In the genomic region with DNA sequence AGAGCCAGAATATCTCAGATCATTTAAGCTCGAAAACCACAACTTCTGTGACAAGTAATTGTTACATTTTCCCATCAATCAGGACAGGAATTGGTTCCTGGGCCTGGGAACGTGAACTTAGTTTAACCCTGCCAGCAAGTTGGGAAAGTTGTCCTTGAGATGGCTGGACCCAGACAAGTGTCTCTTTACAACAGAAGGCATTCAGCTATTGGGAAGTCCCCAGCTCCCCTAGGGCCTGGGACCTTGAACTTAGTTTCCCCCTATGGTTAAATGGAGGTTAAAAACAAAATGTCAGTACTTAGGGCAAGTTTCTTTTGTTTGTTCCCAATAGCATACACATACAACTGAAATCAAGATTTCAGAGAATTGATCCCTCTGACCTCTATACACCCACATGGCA, we compare ENCODE assay signal across 23 mouse cellular contexts. TPM values are rescaled to one million over a fixed set of nuclear protein-coding genes. Genes with fewer than 3 reads are reported as not detected.
A peak's percentile ranks its signal among the peaks of the same experiment; 100 is the strongest.
DNase-seq lines count a peak whose midpoint lies in the region; ATAC-seq and TF ChIP-seq lines count a peak whose summit lies in the region.
"Had no signal": no experiment of that assay in that cellular context is flagged by ENCODE, and none has a peak within 500 bp of the region (broad histone marks: within the 10 kb centered on the region; RNA-seq: fewer than 3 reads in every experiment).

No protein-coding gene starts in this region.

- in situ Hi-C loops in CH12.LX (cut with MboI; ENCODE audit: low pct_ligation_motif_present, low pct_unique_long_range_greater_than_20kb, low sequenced_read_pairs): no loop called here

- no peak overlapping the region for H3K4me3 ChIP-seq in CH12.LX (replicated peaks in 1 of 3; ENCODE audit: low read depth in 2 of 3, low read length in 2 of 3, poor library complexity in 1 of 3)
- no peak overlapping the region for H3K4me3 ChIP-seq in intestine, embryonic 15.5 days (replicated peaks)
- H3K4me3 ChIP-seq in midbrain, embryonic 15.5 days: no peak overlapping the region
- H3K4me3 ChIP-seq: embryonic facial prominence, embryonic 13.5 days; embryonic facial prominence, embryonic 15.5 days; erythroblast, embryonic 14.5 days; forebrain, embryonic 10.5 days; forebrain, embryonic 12.5 days; gastrocnemius, adult 2 months had no signal

- WGBS in intestine, embryonic 15.5 days: 42% methylated on average over 2 of the region's 2 CpGs
- 75% methylated on average over 2 of the region's 2 CpGs for WGBS in midbrain, embryonic 15.5 days

- no peak for TF ChIP-seq RAD21 in CH12.LX (IDR thresholded peaks at IDR 0.05; ENCODE audit: low read depth, low read length)

- dilution Hi-C loops in CH12.LX (cut with MboI; ENCODE audit: extremely low pct_ligation_motif_present, extremely low pct_unique_long_range_greater_than_20kb, low sequenced_read_pairs): no loop called here

- DNase-seq in adrenal gland, adult 8-10 months: peak; percentile 28
- no peak for DNase-seq in adrenal gland, postnatal 25 days
- DNase-seq in CH12.LX (ENCODE audit: extremely low read depth): no peak
- peak; percentile 84 for DNase-seq in ES-CJ7 (ENCODE audit: low read depth, low spot score)
- peak; percentile 45 for DNase-seq in ZHBTc4 (ENCODE audit: low read depth, low spot score)
- DNase-seq: cerebellum, adult 11 months; cerebellum, adult 18-20 months; cerebellum, adult 8-10 months; cerebellum, adult 9-11 months; cerebellum, postnatal 14 days; cerebellum, postnatal 36 days; embryo, embryonic 11 days; gastrocnemius, adult 2 months had no signal

- no peak overlapping the region for H3K27ac ChIP-seq in CH12.LX (ENCODE audit: insufficient read depth, low read depth)
- H3K27ac ChIP-seq in intestine, embryonic 15.5 days: no peak overlapping the region
- H3K27ac ChIP-seq in midbrain, embryonic 15.5 days: no peak overlapping the region
- H3K27ac ChIP-seq: embryonic facial prominence, embryonic 13.5 days; embryonic facial prominence, embryonic 15.5 days; forebrain, embryonic 10.5 days; forebrain, embryonic 12.5 days; gastrocnemius, adult 2 months had no signal

- H3K36me3 ChIP-seq in CH12.LX (replicated peaks in 1 of 2; ENCODE audit: control insufficient read depth in 1 of 2, insufficient read depth in 1 of 2, low read length in 1 of 2): no peaks in the 10 kb centered on the region
- H3K36me3 ChIP-seq in intestine, embryonic 15.5 days: no peaks in the 10 kb centered on the region
- H3K36me3 ChIP-seq in midbrain, embryonic 15.5 days (replicated peaks): no peaks in the 10 kb centered on the region
- H3K36me3 ChIP-seq: embryonic facial prominence, embryonic 13.5 days; embryonic facial prominence, embryonic 15.5 days; forebrain, embryonic 10.5 days; forebrain, embryonic 12.5 days had no signal

- peaks cover 3% of the 10 kb centered on the region for H3K9me3 ChIP-seq in CH12.LX (replicated peaks; ENCODE audit: low read length)
- no peaks in the 10 kb centered on the region for H3K9me3 ChIP-seq in intestine, embryonic 15.5 days
- no peaks in the 10 kb centered on the region for H3K9me3 ChIP-seq in midbrain, embryonic 15.5 days
- H3K9me3 ChIP-seq: embryonic facial prominence, embryonic 13.5 days; embryonic facial prominence, embryonic 15.5 days; forebrain, embryonic 10.5 days; forebrain, embryonic 12.5 days had no signal

- ATAC-seq in intestine, embryonic 15.5 days: no peak
- ATAC-seq in midbrain, embryonic 15.5 days (replicated peaks): no peak
- no peak for ATAC-seq in activated CD4-positive, CD25-positive, alpha-beta regulatory T cell, adult 4 months
- ATAC-seq: forebrain, embryonic 14.5 days; forebrain, embryonic 16.5 days had no signal

- peak overlapping the region; percentile 62; the same call in 1 of the 2 replicates for H3K4me2 ChIP-seq in CH12.LX (ENCODE audit: insufficient read depth, low read depth, poor library complexity, severe bottlenecking)
- H3K4me2 ChIP-seq in intestine, embryonic 15.5 days (replicated peaks): no peak overlapping the region
- H3K4me2 ChIP-seq in midbrain, embryonic 15.5 days: no peak overlapping the region
- H3K4me2 ChIP-seq: embryonic facial prominence, embryonic 13.5 days; embryonic facial prominence, embryonic 15.5 days; forebrain, embryonic 12.5 days had no signal

- peaks cover 0 to 61% of the 10 kb centered on the region in 2 experiments; a peak in 3 of 4 replicates for H3K4me1 ChIP-seq in CH12.LX (ENCODE audit: control insufficient read depth in 1 of 2, insufficient read depth in 2 of 2)
- H3K4me1 ChIP-seq in intestine, embryonic 15.5 days (replicated peaks): no peaks in the 10 kb centered on the region
- H3K4me1 ChIP-seq in midbrain, embryonic 15.5 days: peaks cover 8% of the 10 kb centered on the region
- H3K4me1 ChIP-seq: embryonic facial prominence, embryonic 15.5 days had no signal

- H3K9ac ChIP-seq in CH12.LX (ENCODE audit: insufficient read depth, low read depth): peak overlapping the region; percentile 23; the same call in 1 of the 2 replicates
- no peak overlapping the region for H3K9ac ChIP-seq in intestine, embryonic 15.5 days
- no peak overlapping the region for H3K9ac ChIP-seq in midbrain, embryonic 15.5 days
- H3K9ac ChIP-seq: embryonic facial prominence, embryonic 13.5 days; embryonic facial prominence, embryonic 15.5 days; forebrain, embryonic 12.5 days had no signal

- no peak for TF ChIP-seq POLR2A in CH12.LX (IDR thresholded peaks at IDR 0.05; ENCODE audit: low read depth, low read length)

- peaks cover 12% of the 10 kb centered on the region for H3K79me2 ChIP-seq in CH12.LX (replicated peaks; ENCODE audit: control insufficient read depth, extremely low read depth, insufficient read depth, poor library complexity, severe bottlenecking)

- TF ChIP-seq EP300 in CH12.LX (IDR thresholded peaks at IDR 0.05; ENCODE audit: low read length): no peak

- TF ChIP-seq CTCF in CH12.LX (conservative IDR thresholded peaks at IDR 0.05 in 1 of 2, IDR thresholded peaks at IDR 0.05 in 1 of 2; ENCODE audit: low read depth in 2 of 2, low read length in 2 of 2): no peak

- no peaks in the 10 kb centered on the region for H3K27me3 ChIP-seq in CH12.LX (replicated peaks)
- no peaks in the 10 kb centered on the region for H3K27me3 ChIP-seq in intestine, embryonic 15.5 days (replicated peaks)
- no peaks in the 10 kb centered on the region for H3K27me3 ChIP-seq in midbrain, embryonic 15.5 days (replicated peaks)
- H3K27me3 ChIP-seq: embryonic facial prominence, embryonic 13.5 days; embryonic facial prominence, embryonic 15.5 days; forebrain, embryonic 12.5 days had no signal

TF ChIP-seq in CH12.LX, 34 proteins besides CTCF, POLR2A, EP300 and RAD21:
- TF ChIP-seq RCOR1 (conservative IDR thresholded peaks at IDR 0.05; ENCODE audit: low read depth, low read length) (no peak), PAX5 (IDR thresholded peaks at IDR 0.05; ENCODE audit: low read length) (no peak), JUN (IDR thresholded peaks at IDR 0.05; ENCODE audit: insufficient read depth, low read depth, low read length) (no peak), ZNF384 (IDR thresholded peaks at IDR 0.05; ENCODE audit: low read depth, low read length) (no peak), ZMIZ1 (IDR thresholded peaks at IDR 0.05; ENCODE audit: low read depth, low read length) (no peak), NELFE (IDR thresholded peaks at IDR 0.05; ENCODE audit: low read depth, low read length) (no peak), USF1 (IDR thresholded peaks at IDR 0.05; ENCODE audit: low read depth, low read length) (no peak), E2F4 (IDR thresholded peaks at IDR 0.05; ENCODE audit: insufficient replicate concordance, low read depth, low read length) (no peak), CHD2 (IDR thresholded peaks at IDR 0.05; ENCODE audit: low read length) (no peak), SMC3 (IDR thresholded peaks at IDR 0.05; ENCODE audit: low read depth, low read length) (no peak), USF2 (conservative IDR thresholded peaks at IDR 0.05; ENCODE audit: low read depth, low read length) (no peak), MEF2A (IDR thresholded peaks at IDR 0.05; ENCODE audit: borderline replicate concordance, low read depth, low read length) (no peak), GABPA (IDR thresholded peaks at IDR 0.05; ENCODE audit: insufficient replicate concordance, low read depth, low read length) (no peak), HCFC1 (IDR thresholded peaks at IDR 0.05; ENCODE audit: low read depth, low read length) (no peak), ZC3H11A (IDR thresholded peaks at IDR 0.05; ENCODE audit: low read depth, low read length) (no peak)

RNA-seq across cellular contexts. Expression of a gene that starts 2.2 kb away (rescaled TPM):
- total RNA-seq in adrenal gland, adult 8-10 months (2022): 10 to 100 TPM; 37.7 to 55.2 (median 47.5) TPM
- total RNA-seq in adrenal gland, postnatal 25 days (2021): 61.0 and 62.1 TPM in 2 replicates
- 19.1 and 24.5 TPM in 2 replicates for total RNA-seq in CH12.LX (2012; rRNA removed)
- total RNA-seq in CH12.LX (2014; rRNA removed): 40.1 and 48.4 TPM in 2 replicates
- 42.4 and 45.9 TPM in 2 replicates for polyA plus RNA-seq in CH12.LX (2012; ENCODE audit: insufficient read length, low read depth)
- polyA plus RNA-seq in intestine, embryonic 15.5 days (2015; fragmentation: Nextera tagmentation; extraction: Ambion mirVana): 43.2 and 44.4 TPM in 2 replicates
- 34.6 and 38.8 TPM in 2 replicates for polyA plus RNA-seq in midbrain, embryonic 15.5 days (2015; fragmentation: Nextera tagmentation; extraction: Ambion mirVana)
- polyA plus RNA-seq in activated CD4-positive, CD25-positive, alpha-beta regulatory T cell, adult 4 months (2017; shearing (Covaris generic)): 10 to 100 TPM; 49.9 to 69.1 TPM

Comparison
In these comparisons a context has a peak if more than half of its experiments do, and no peak if none do; other contexts are left out.
1. DNase-seq: peak in adrenal gland, adult 8-10 months (single experiment), ES-CJ7 (single experiment) and ZHBTc4 (single experiment); none in adrenal gland, postnatal 25 days (single experiment) and CH12.LX (single experiment).